Mouse (Mus musculus) lung, adult 18-20 months (tissue): ENCODE results near the gene Zfp513.
A peak's percentile ranks its signal among the peaks of the same experiment; 100 is the strongest.

Experiments
- DNase-seq, 2 experiments: peaks; one replicate each; pipeline ENCODE4 v3.0.0; 2022; ENCODE audit warnings: mixed read lengths in 2 of 2

Gene Zfp513

GRCm38 (mm10) chr5:31162462-31162861 is 39.6 kb downstream of the Zfp513 start:
- DNase-seq, result no peak

- peak; percentile 90 to 92 for DNase-seq
These were observed 48.0 kb downstream of the Zfp513 start, which contains the start of gene Mpv17 for GRCm38 (mm10) chr5:31154152-31154553. TSS of gene Mpv17 (minus strand) at chr5:31154251.

DNA sequence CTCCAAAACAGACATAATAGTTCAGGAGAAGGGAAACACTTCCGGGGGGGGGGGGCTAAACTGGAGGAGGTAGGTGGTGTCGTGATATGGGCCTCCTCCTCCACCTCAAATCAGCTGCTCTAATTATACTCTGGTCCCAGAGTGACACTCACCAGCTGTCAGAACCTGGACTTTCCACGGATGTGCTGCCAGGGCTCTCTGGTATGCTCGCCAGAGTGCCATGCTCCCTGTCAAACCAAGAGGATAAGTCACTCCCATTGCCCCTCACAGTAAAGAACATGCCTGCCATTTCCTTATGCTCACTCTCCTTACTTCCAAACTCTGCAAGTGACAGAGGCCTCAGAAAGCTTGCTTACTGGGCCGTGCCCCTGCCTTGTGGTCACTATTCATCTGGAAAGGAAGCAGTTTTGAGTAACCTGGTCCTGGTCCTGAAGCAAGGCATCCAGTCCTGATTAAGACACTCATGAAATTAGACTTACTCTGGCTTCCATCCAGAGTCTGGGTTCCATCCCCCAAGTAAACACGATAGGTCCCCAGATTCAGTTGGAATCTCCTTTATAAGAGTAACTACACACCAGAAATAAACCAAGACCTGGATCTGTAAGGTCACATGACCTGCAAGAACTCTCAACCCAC is 48.5 kb downstream of the Zfp513 start:
- DNase-seq, result peak in 1 of 2 experiments; percentile 10

GRCm38 (mm10) chr5:31151746-31152145 is 50.4 kb downstream of the Zfp513 start:
- DNase-seq, result peak in 1 of 2 experiments; percentile 14

- DNase-seq, result peak in 1 of 2 experiments; percentile 21
These were observed 52.3 kb downstream of the Zfp513 start for GRCm38 (mm10) chr5:31149781-31150180.
